Mouse (Mus musculus): ENCODE results near the gene Olfr214. TPM values are rescaled to one million over a fixed set of nuclear protein-coding genes. Genes with fewer than 3 reads are reported as not detected.
"Not testable (repeated sequence)": the region's sequence is repeated elsewhere in the genome, so short reads cannot be mapped to it uniquely, and the experiment has no call there.

Olfr214 gene
- polyA plus RNA-seq (2012; ENCODE audit: insufficient read depth, insufficient read length, missing spikeins): not detected in 2 replicates

DNA sequence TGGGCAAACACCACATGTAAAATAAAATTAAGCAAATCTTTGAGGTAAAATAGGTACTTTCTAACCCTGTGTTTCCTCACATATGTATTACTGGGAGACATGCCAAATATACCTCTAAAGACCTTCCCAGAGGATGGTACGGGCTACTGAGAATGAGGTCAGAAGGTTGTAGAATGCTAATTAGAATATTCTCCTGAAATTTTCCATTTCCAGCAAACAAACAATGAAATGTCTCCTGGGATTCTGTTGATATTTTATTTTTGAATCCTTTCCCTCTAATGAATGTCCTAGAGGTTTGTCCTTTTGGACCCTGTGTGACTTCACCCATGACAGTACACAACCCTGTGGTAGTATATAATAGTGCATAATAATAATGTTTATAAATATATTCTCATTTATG, at the start of gene Olfr214:
TSS of gene Olfr214 (plus strand) at position 301 of the 400 bp plus-strand sequence.
- TF ChIP-seq POLR2A (IDR thresholded peaks at IDR 0.05; ENCODE audit: borderline replicate concordance, low read depth, low read length) (no peak), CTCF (IDR thresholded peaks at IDR 0.05; ENCODE audit: low read depth, low read length) (no peak)
- no peak within 1 kb of the TSS for H3K27ac ChIP-seq (ENCODE audit: insufficient read depth, low read depth, low read length)
- H3K4me3 ChIP-seq (ENCODE audit: insufficient read depth, low read length): no peak within 1 kb of the TSS
- no peaks in the 10 kb centered on the region for H3K4me1 ChIP-seq (ENCODE audit: control insufficient read depth, insufficient read depth, low read length)

GRCm38 (mm10) chr6:116506302-116507003, 47.6 kb upstream of the Olfr214 start, which contains the start of gene Olfr212:
Olfr212 (plus strand) TSS chr6:116506516.
- not testable (repeated sequence) for H3K4me1 ChIP-seq (ENCODE audit: control insufficient read depth, insufficient read depth, low read length); H3K27ac ChIP-seq (ENCODE audit: insufficient read depth, low read depth, low read length); H3K4me3 ChIP-seq (ENCODE audit: insufficient read depth, low read length)

GRCm38 (mm10) chr6:116514832-116515231, 39.2 kb upstream of the Olfr214 start:
- no peak overlapping the region for H3K27ac ChIP-seq (ENCODE audit: insufficient read depth, low read depth, low read length)
- H3K4me3 ChIP-seq (ENCODE audit: insufficient read depth, low read length): no peak overlapping the region
- TF ChIP-seq POLR2A (IDR thresholded peaks at IDR 0.05; ENCODE audit: borderline replicate concordance, low read depth, low read length): no peak
- TF ChIP-seq CTCF (IDR thresholded peaks at IDR 0.05; ENCODE audit: low read depth, low read length): no peak
- H3K4me1 ChIP-seq (ENCODE audit: control insufficient read depth, insufficient read depth, low read length): no peaks in the 10 kb centered on the region

DNA sequence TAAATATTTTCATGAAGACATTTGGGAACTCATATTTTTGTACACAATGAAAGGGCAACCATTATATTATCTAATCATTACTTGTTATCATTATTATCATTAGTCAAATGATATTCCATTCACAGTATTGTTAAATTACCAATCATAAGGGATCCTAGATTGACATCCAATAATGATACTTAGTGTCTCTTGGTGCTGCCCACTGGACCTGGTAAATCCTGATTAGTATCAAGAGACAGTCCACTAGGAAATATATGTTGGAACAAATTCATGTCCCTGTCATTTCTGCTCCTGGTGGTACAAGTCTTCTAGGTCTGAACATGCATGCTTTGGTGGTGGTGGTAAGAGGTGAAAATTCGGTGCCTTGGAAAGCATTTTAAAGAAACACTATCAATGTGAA, 15.9 kb upstream of the Olfr214 start, which contains the start of gene Olfr213:
TSS of gene Olfr213 (plus strand) at position 301 of the 400 bp plus-strand sequence.
- no peak for TF ChIP-seq POLR2A (IDR thresholded peaks at IDR 0.05; ENCODE audit: borderline replicate concordance, low read depth, low read length)
- TF ChIP-seq CTCF (IDR thresholded peaks at IDR 0.05; ENCODE audit: low read depth, low read length): no peak
- Histone ChIP-seq H3K4me3 (ENCODE audit: insufficient read depth, low read length) (no peak within 1 kb of the TSS), H3K27ac (ENCODE audit: insufficient read depth, low read depth, low read length) (no peak within 1 kb of the TSS), H3K4me1 (ENCODE audit: control insufficient read depth, insufficient read depth, low read length) (no peaks in the 10 kb centered on the region)

DNA sequence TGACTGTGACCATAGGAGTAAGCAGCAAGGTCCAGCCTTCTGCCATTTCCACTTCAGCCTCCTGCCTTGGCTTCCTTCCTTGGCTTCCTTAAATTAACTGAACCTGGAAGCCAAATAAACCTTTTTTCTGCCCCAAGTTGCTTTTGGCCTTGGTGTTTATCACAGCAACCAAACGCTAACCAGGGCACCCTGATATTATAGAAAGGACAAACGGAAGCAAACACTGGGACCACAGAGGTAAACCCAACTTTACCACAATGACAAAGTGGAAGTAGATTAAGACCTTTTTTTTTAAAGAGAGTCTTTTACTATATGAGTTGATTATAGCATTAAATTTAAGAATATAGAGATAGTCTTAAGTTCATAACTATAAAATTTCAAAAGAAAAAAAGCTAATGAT, 11.5 kb upstream of the Olfr214 start:
- Histone ChIP-seq H3K27ac (ENCODE audit: insufficient read depth, low read depth, low read length) (no peak overlapping the region), H3K4me1 (ENCODE audit: control insufficient read depth, insufficient read depth, low read length) (no peaks in the 10 kb centered on the region), H3K4me3 (ENCODE audit: insufficient read depth, low read length) (no peak overlapping the region)
- TF ChIP-seq POLR2A (IDR thresholded peaks at IDR 0.05; ENCODE audit: borderline replicate concordance, low read depth, low read length): no peak
- no peak for TF ChIP-seq CTCF (IDR thresholded peaks at IDR 0.05; ENCODE audit: low read depth, low read length)

- not testable (repeated sequence) for H3K4me3 ChIP-seq (ENCODE audit: insufficient read depth, low read length); H3K4me1 ChIP-seq (ENCODE audit: control insufficient read depth, insufficient read depth, low read length); H3K27ac ChIP-seq (ENCODE audit: insufficient read depth, low read depth, low read length)
Observed at GRCm38 (mm10) chr6:116550841-116551240, 3.2 kb upstream of the Olfr214 start, which contains the start of gene Gm5580. Gm5580 (plus strand) TSS chr6:116551141.

DNA sequence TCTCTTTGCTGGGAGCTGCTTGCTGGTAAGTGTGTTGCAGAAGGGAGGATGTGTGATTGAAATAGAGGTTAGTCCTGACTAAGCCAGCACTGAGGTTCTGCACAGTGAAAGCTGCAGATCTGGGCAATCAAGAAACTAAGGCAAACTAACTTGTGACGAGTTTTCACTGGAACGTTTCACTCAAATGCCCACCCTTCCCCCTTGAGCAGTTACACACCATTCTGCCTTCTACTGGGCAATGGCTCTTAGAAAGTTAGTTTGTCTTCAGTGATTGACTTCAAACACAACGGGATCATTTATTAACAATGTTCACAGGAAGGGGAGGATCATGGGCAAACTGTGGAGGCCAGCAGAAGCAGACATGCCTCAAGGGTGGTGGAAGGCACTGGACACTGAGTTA, 917 bp downstream of the Olfr214 start:
- TF ChIP-seq CTCF (IDR thresholded peaks at IDR 0.05; ENCODE audit: low read depth, low read length) (no peak), POLR2A (IDR thresholded peaks at IDR 0.05; ENCODE audit: borderline replicate concordance, low read depth, low read length) (no peak)
- Histone ChIP-seq H3K4me3 (ENCODE audit: insufficient read depth, low read length) (no peak overlapping the region), H3K27ac (ENCODE audit: insufficient read depth, low read depth, low read length) (no peak overlapping the region), H3K4me1 (ENCODE audit: control insufficient read depth, insufficient read depth, low read length) (no peaks in the 10 kb centered on the region)

- Histone ChIP-seq H3K4me1 (ENCODE audit: control insufficient read depth, insufficient read depth, low read length) (no peaks in the 10 kb centered on the region), H3K4me3 (ENCODE audit: insufficient read depth, low read length) (no peak overlapping the region), H3K27ac (ENCODE audit: insufficient read depth, low read depth, low read length) (no peak overlapping the region)
- TF ChIP-seq POLR2A (IDR thresholded peaks at IDR 0.05; ENCODE audit: borderline replicate concordance, low read depth, low read length) (no peak), CTCF (IDR thresholded peaks at IDR 0.05; ENCODE audit: low read depth, low read length) (no peak)
Observed at GRCm38 (mm10) chr6:116569834-116570233, 15.8 kb downstream of the Olfr214 start.

DNA sequence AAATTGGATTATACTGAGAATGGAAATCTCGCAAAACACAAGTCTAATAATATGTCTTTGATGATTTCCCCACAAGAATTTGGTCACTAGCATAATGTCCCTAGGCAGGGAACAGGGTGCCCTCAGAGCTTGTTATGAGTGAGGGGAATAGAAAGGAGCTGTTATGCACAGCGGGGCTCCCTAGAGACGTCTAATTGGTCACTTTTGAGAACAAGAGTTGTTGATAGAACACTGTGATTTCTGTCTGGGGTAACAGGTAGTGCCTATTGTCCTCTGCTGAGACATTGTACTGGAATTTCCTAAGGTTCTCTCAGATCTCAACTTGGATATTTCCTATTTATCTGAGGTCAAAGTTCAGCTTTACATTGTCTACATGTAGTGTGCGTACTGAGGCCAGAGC, 30.1 kb downstream of the Olfr214 start, which contains the start of gene Olfr215:
TSS of gene Olfr215 (minus strand) at position 101 of the 400 bp plus-strand sequence.
- no peak for TF ChIP-seq POLR2A (IDR thresholded peaks at IDR 0.05; ENCODE audit: borderline replicate concordance, low read depth, low read length)
- no peak for TF ChIP-seq CTCF (IDR thresholded peaks at IDR 0.05; ENCODE audit: low read depth, low read length)
- H3K4me1 ChIP-seq (ENCODE audit: control insufficient read depth, insufficient read depth, low read length): no peaks in the 10 kb centered on the region

DNA sequence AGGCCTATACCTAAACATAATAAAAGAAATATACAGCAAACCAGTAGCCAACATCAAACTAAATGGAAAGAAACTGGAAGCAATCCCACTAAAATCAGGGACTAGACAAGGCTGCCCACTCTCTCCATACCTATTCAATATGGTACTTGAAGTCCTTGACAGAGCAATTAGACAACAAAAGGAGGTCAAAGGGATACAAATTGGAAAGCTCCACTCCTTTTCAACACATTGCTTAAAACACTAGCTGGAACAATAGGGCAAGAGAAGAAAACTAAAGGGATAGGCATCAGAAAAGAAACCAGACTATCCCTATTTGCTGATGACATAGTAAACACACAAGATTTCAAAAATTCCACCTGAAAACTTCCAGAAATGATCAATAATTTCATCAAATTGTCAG, 46.9 kb downstream of the Olfr214 start:
- H3K4me1 ChIP-seq (ENCODE audit: control insufficient read depth, insufficient read depth, low read length); H3K4me3 ChIP-seq (ENCODE audit: insufficient read depth, low read length); H3K27ac ChIP-seq (ENCODE audit: insufficient read depth, low read depth, low read length): not testable (repeated sequence)

More for the DNA sequence above, 30.1 kb downstream of the Olfr214 start, which contains the start of gene Olfr215:
- H3K4me3 ChIP-seq (ENCODE audit: insufficient read depth, low read length): no peak within 1 kb of the TSS
- no peak within 1 kb of the TSS for H3K27ac ChIP-seq (ENCODE audit: insufficient read depth, low read depth, low read length)

DNA sequence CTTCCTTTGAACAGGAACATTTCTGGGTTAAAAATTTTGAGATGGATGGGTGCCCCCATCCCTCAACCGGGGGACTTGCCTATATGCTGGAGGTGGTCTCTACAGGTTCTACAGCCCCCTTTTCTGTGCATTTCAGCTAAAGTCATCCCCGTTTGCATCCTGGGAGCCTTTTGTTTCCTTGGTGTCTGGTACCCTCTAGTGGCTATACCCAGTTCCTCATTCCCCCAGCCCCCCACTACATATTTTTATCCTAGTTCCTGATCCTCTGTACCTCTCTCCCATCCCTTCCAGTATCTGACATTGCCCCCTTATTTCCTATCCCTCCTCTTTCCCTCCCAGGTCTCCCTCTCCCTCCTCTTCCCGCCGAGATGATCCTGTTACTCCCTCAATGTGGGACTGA, 53.2 kb downstream of the Olfr214 start:
- H3K4me1 ChIP-seq (ENCODE audit: control insufficient read depth, insufficient read depth, low read length): no peaks in the 10 kb centered on the region
- TF ChIP-seq CTCF (IDR thresholded peaks at IDR 0.05; ENCODE audit: low read depth, low read length): no peak
- no peak for TF ChIP-seq POLR2A (IDR thresholded peaks at IDR 0.05; ENCODE audit: borderline replicate concordance, low read depth, low read length)
- H3K4me3 ChIP-seq (ENCODE audit: insufficient read depth, low read length): no peak overlapping the region
- no peak overlapping the region for H3K27ac ChIP-seq (ENCODE audit: insufficient read depth, low read depth, low read length)

Other genes starting within 250 kb of the Olfr214 start
- gene March8, start 216.2 kb upstream of the Olfr214 start, polyA plus RNA-seq (2012; ENCODE audit: insufficient read depth, insufficient read length, missing spikeins): 32.1 and 33.3 TPM in 2 replicates
- gene Alox5, start 93.1 kb upstream of the Olfr214 start, polyA plus RNA-seq (2012; ENCODE audit: insufficient read depth, insufficient read length, missing spikeins): 43.6 and 46.3 TPM in 2 replicates
- gene Olfr211, start 65.1 kb upstream of the Olfr214 start, polyA plus RNA-seq (2012; ENCODE audit: insufficient read depth, insufficient read length, missing spikeins): not detected in 2 replicates
- not detected in 2 replicates for gene Olfr212, start 47.7 kb upstream of the Olfr214 start, polyA plus RNA-seq (2012; ENCODE audit: insufficient read depth, insufficient read length, missing spikeins)
- gene Olfr213, start 15.8 kb upstream of the Olfr214 start, polyA plus RNA-seq (2012; ENCODE audit: insufficient read depth, insufficient read length, missing spikeins): not detected in 2 replicates
- gene Gm5580, start 3.1 kb upstream of the Olfr214 start, polyA plus RNA-seq (2012; ENCODE audit: insufficient read depth, insufficient read length, missing spikeins): not detected in 2 replicates
- gene Olfr215, start 30.0 kb downstream of the Olfr214 start, polyA plus RNA-seq (2012; ENCODE audit: insufficient read depth, insufficient read length, missing spikeins): not detected in 2 replicates
- 26.7 and 31.5 TPM in 2 replicates for gene Zfp422, start 74.8 kb downstream of the Olfr214 start, polyA plus RNA-seq (2012; ENCODE audit: insufficient read depth, insufficient read length, missing spikeins)
- 0.61 TPM in 1 of 2 replicates, not detected in the other for gene Depp1, start 96.4 kb downstream of the Olfr214 start, polyA plus RNA-seq (2012; ENCODE audit: insufficient read depth, insufficient read length, missing spikeins)
- 388 and 401 TPM in 2 replicates for gene Rassf4, start 119.7 kb downstream of the Olfr214 start, polyA plus RNA-seq (2012; ENCODE audit: insufficient read depth, insufficient read length, missing spikeins)
- 0.09 TPM in 1 of 2 replicates, not detected in the other for gene Tmem72, start 162.7 kb downstream of the Olfr214 start, polyA plus RNA-seq (2012; ENCODE audit: insufficient read depth, insufficient read length, missing spikeins)

Measured in bone marrow macrophage, adult 2 months (primary cell).